Mouse (Mus musculus) kidney, embryonic 16.5 days (tissue): Measurements from ENCODE around the gene Hist2h4. TPM values are rescaled to one million over a fixed set of nuclear protein-coding genes. Genes with fewer than 3 reads are reported as not detected.

Experiments used
- ATAC-seq: fragments of 200-750 bp; cut with Nextera tagmentation; 2 replicates; pipeline ENCODE4 v1.8.0; 2017; ENCODE audit warnings: moderate TSS enrichment; ENCODE audit not compliant: low FRiP score, low TSS enrichment
- H3K27ac ChIP-seq: fragments of 300-500 bp; sonication (generic); 2 replicates; pipeline ENCODE4 v1.5.1; 2014; ENCODE audit warnings: low read length
- H3K27me3 ChIP-seq: fragments of 300-500 bp; sonication (generic); 2 replicates; pipeline ENCODE4 v1.6.1; 2014; ENCODE audit warnings: low read length, control low read depth, mixed read lengths; ENCODE audit not compliant: insufficient read depth
- H3K36me3 ChIP-seq: fragments of 300-500 bp; sonication (generic); 2 replicates; pipeline ENCODE4 v1.6.1; 2014; ENCODE audit warnings: low read length, control low read depth, mixed read lengths; ENCODE audit not compliant: insufficient read depth
- H3K4me1 ChIP-seq: fragments of 300-500 bp; sonication (generic); 2 replicates; pipeline ENCODE4 v1.6.1; 2014; ENCODE audit warnings: low read length, control low read depth, mixed read lengths; ENCODE audit not compliant: insufficient read depth
- H3K4me2 ChIP-seq: fragments of 300-500 bp; sonication (generic); replicated peaks from 2 replicates; pipeline ENCODE4 v1.6.1; 2014; ENCODE audit warnings: low read depth, low read length
- H3K4me3 ChIP-seq: fragments of 300-500 bp; sonication (generic); 2 replicates; pipeline ENCODE4 v1.5.1; 2014; ENCODE audit warnings: mild to moderate bottlenecking, low read length
- H3K9ac ChIP-seq: fragments of 300-500 bp; sonication (generic); replicated peaks from 2 replicates; pipeline ENCODE4 v1.6.1; 2014; ENCODE audit warnings: low read length
- H3K9me3 ChIP-seq: fragments of 300-500 bp; sonication (generic); 2 replicates; pipeline ENCODE4 v1.6.1; 2016; ENCODE audit warnings: low read length, control low read depth
- WGBS: fragments of 180-500 bp; shearing (Covaris S2); extraction: QIAGEN DNeasy Blood & Tissue Kit; methylation state at CpG from one replicate; pipeline ENCODE4 v1.1.7; 2014; 5-methylcytosine and 5-hydroxymethylcytosine counted together
- polyA plus RNA-seq: library from polyadenylated mRNA; unstranded; fragments of >200 nt; fragmentation: Nextera tagmentation; extraction: Ambion mirVana; gene quantifications from 2 replicates; pipeline ENCODE4 v1.2.1, GENCODE M21; 2015

Gene Hist2h4
- polyA plus RNA-seq, 1 experiment from 2014 or later = 10.8 TPM

DNA sequence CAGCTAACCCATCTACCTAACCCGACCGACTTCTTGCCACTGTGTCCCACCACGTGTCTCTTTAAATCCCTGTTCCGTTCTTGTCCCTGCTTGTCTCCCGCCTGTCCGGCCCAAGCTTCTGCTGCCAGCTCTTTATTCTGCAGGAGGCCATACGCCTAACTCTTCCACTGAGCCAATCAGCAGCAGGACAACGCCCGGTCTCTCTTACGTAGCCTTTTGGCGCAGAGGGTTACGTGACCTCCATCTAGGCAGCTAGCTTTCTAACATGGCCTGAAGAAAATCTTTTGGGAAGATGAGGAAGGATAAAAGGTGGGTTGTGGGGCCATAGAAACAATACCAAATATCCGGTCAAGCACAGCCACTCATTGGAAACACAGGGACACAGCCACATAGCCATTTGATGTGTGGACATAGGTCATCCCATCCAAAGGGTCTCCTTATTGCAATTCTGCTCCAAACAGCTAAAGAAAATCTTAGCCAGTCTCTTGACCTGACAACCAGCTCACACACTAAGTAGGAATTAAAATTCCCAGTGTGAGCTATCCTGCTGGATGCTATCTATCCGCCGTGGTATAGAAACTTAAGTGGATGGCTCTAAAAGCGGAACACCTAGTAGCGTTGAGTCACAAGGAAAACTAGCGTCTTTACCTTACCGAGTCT is 765 bp downstream of the Hist2h4 start:
- peaks cover 23% of the 10 kb centered on the region for H3K4me1 ChIP-seq
- H3K4me3 ChIP-seq = peak overlapping the region; percentile 55
- H3K27ac ChIP-seq = peak overlapping the region; percentile 99
- H3K27me3 ChIP-seq = no peaks in the 10 kb centered on the region
- peak overlapping the region; percentile 79 for H3K4me2 ChIP-seq
- H3K9ac ChIP-seq = peak overlapping the region; percentile 85
- H3K36me3 ChIP-seq = no peaks in the 10 kb centered on the region
- WGBS = under 1% methylated on average over 19 of the region's 19 CpGs
- no peaks in the 10 kb centered on the region for H3K9me3 ChIP-seq
- peak; percentile 87 for ATAC-seq

DNA sequence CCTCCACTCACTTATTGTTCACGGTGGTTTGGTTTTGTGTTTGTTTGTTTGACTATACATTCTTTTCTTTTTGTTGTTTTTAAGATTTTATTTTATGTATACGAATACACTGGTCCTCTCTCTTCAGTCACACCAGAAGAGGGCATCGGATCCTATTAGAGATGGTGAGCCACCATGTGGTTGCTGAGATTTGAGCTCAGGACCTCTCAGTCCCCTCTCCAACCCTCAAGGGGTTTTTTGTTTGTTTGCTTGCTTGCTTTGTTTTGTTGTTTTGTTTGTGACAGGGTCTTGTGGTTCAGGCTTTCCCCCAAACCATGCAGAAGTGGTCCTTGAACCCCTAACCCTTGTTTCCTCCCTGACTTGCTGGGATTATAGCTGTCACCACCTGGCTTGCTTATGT is 1.5 kb downstream of the Hist2h4 start:
- Histone ChIP-seq H3K4me1 (peaks cover 20% of the 10 kb centered on the region), H3K36me3 (no peaks in the 10 kb centered on the region), H3K9ac (peak overlapping the region; percentile 85), H3K9me3 (no peaks in the 10 kb centered on the region), H3K4me3 (peak overlapping the region; percentile 55), H3K27me3 (no peaks in the 10 kb centered on the region), H3K4me2 (peak overlapping the region; percentile 79), H3K27ac (peak overlapping the region; percentile 99)
- WGBS = 60% methylated on average over 3 of the region's 3 CpGs
- no peak for ATAC-seq

DNA sequence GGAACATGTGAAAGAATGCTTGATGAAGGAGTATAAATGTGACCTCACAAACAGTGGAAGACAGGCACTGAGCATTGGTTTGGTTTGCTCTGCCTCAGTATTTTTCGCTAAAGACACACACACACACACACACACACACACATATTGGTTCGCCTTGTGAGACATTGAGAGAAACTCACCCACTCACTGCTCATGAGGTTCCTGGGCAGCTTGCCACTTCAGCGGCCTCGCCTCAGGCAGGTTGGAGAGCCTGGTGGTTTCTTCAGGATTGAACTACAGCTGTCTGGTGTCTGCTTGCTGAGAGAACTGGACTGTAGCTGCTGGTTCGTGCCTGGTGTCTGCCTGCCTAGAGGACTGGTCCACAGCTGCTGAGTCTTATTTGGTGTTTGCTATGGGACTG is 2.9 kb downstream of the Hist2h4 start:
- H3K27ac ChIP-seq = no peak overlapping the region
- H3K4me1 ChIP-seq = peaks cover 25% of the 10 kb centered on the region
- H3K36me3 ChIP-seq = no peaks in the 10 kb centered on the region
- H3K9me3 ChIP-seq = no peaks in the 10 kb centered on the region
- no peak overlapping the region for H3K4me2 ChIP-seq
- 91% methylated on average over 5 of the region's 5 CpGs for WGBS
- no peak for ATAC-seq
- H3K4me3 ChIP-seq = no peak overlapping the region
- no peaks in the 10 kb centered on the region for H3K27me3 ChIP-seq
- no peak overlapping the region for H3K9ac ChIP-seq

DNA sequence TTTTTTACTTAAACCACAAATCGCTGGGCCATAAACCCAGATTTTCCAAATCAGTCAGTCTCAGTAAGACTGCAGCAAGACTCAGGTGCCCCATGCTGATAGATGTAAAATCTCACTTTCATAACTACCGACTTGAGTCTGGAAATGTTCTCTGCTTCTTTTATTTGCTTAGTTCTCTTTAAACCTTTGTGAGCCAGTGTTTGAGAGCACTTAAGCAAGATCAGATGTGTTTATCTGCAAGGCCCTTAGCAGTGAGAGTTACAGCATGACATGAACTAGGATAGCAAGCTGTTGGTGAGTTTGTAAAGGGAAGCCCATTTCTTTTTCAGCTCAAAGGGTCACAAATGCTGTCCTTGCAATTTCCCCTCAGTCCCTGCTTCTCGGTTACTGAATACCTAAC is 5.9 kb downstream of the Hist2h4 start:
- WGBS = 74% methylated on average over 3 of the region's 3 CpGs
- peaks cover 16% of the 10 kb centered on the region for H3K4me1 ChIP-seq
- ATAC-seq = no peak

DNA sequence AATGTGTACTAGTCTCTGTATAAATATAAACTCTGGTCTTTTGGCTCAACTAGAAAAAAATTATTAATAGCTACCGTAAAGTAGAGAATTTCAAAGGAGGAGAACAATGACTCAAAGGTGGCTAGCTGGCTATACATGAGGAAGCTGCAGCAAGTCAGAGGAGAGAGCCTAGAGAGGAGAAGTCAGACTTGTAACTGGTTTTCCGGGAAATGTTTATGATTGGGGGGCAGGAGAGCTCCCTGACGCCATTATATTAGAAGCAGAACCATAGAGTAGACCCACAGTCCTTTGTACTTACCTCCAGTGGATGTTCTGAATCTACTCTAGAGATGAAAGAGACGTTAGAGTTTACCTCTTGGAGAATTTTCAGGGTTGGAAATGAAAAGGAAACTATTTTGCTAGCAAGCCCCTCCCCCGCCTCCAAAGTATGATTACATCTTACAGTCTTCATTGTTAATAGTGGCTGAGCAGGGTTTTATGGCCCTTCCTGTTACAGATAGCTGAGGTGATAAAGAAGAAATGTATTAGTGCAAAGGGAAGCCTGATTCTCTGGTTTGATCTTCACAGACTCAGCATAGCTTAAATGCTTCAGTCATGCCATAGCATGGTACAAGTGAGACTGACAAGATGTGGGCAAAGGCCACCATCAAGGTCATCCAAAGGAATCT is 7.1 kb downstream of the Hist2h4 start:
- no peak overlapping the region for H3K9ac ChIP-seq
- ATAC-seq = no peak
- H3K4me2 ChIP-seq = 0 out of 2 replicates have a peak overlapping the region, but pooled peaks have one; percentile 5
- no peaks in the 10 kb centered on the region for H3K9me3 ChIP-seq
- no peak overlapping the region for H3K27ac ChIP-seq
- H3K27me3 ChIP-seq = no peaks in the 10 kb centered on the region
- H3K4me1 ChIP-seq = peaks cover 8% of the 10 kb centered on the region; the same call in 1 of the 2 replicates
- 66% methylated on average over 5 of the region's 5 CpGs for WGBS
- no peak overlapping the region for H3K4me3 ChIP-seq
- H3K36me3 ChIP-seq = no peaks in the 10 kb centered on the region

More for the DNA sequence above, 5.9 kb downstream of the Hist2h4 start:
- Histone ChIP-seq H3K9ac (no peak overlapping the region), H3K4me3 (no peak overlapping the region), H3K27ac (no peak overlapping the region), H3K9me3 (no peaks in the 10 kb centered on the region), H3K36me3 (no peaks in the 10 kb centered on the region), H3K4me2 (no peak overlapping the region), H3K27me3 (no peaks in the 10 kb centered on the region)

GRCm38 (mm10) chr3:96254683-96255355 is 8.3 kb downstream of the Hist2h4 start:
- Histone ChIP-seq H3K36me3 (no peaks in the 10 kb centered on the region), H3K9me3 (no peaks in the 10 kb centered on the region), H3K27me3 (no peaks in the 10 kb centered on the region), H3K9ac (no peak overlapping the region; the same call in 1 of the 2 replicates), H3K4me1 (peaks cover 11% of the 10 kb centered on the region; the same call in 1 of the 2 replicates), H3K4me2 (no peak overlapping the region), H3K27ac (no peak overlapping the region), H3K4me3 (no peak overlapping the region)
- no peak for ATAC-seq
- 52% methylated on average over 10 of the region's 10 CpGs for WGBS

- Histone ChIP-seq H3K36me3 (no peaks in the 10 kb centered on the region), H3K27me3 (no peaks in the 10 kb centered on the region), H3K4me2 (no peak overlapping the region), H3K9me3 (no peaks in the 10 kb centered on the region), H3K9ac (no peak overlapping the region), H3K27ac (no peak overlapping the region), H3K4me1 (peaks cover 32% of the 10 kb centered on the region), H3K4me3 (no peak overlapping the region)
- ATAC-seq = no peak
- WGBS = 83% methylated on average over 3 of the region's 3 CpGs
Measured at GRCm38 (mm10) chr3:96251787-96252186, 11.3 kb downstream of the Hist2h4 start.

GRCm38 (mm10) chr3:96250890-96251289 is 12.2 kb downstream of the Hist2h4 start:
- 46% methylated on average over 3 of the region's 3 CpGs for WGBS
- Histone ChIP-seq H3K36me3 (no peaks in the 10 kb centered on the region), H3K9me3 (no peaks in the 10 kb centered on the region), H3K9ac (no peak overlapping the region), H3K4me3 (no peak overlapping the region), H3K27ac (no peak overlapping the region), H3K4me1 (peaks cover 28% of the 10 kb centered on the region), H3K4me2 (no peak overlapping the region), H3K27me3 (no peaks in the 10 kb centered on the region)
- ATAC-seq = no peak

- WGBS = 52% methylated on average over 4 of the region's 4 CpGs
- H3K4me3 ChIP-seq = peak overlapping the region; percentile 49
- peak overlapping the region; percentile 66 for H3K27ac ChIP-seq
- no peaks in the 10 kb centered on the region for H3K9me3 ChIP-seq
- no peaks in the 10 kb centered on the region for H3K27me3 ChIP-seq
- peaks cover 31% of the 10 kb centered on the region for H3K4me1 ChIP-seq
- H3K36me3 ChIP-seq = no peaks in the 10 kb centered on the region
- peak overlapping the region; percentile 52 for H3K9ac ChIP-seq
- ATAC-seq = no peak
- H3K4me2 ChIP-seq = peak overlapping the region; percentile 55
Measured at GRCm38 (mm10) chr3:96249034-96249345, 14.1 kb downstream of the Hist2h4 start.
